Mouse (Mus musculus) brain, adult 2 months (tissue): ENCODE measurements at regions not wholly inside any gene's neighbourhood (a gene's known extent, or its start where the extent isn't known, plus 50 kb on each side); places are given as distances from the start of the nearest gene placed in this dataset.

Source experiments
- DNase-seq: peaks from one replicate; pipeline ENCODE4 v3.0.0; 2011; ENCODE audit warnings: low read depth, low spot score

DNA sequence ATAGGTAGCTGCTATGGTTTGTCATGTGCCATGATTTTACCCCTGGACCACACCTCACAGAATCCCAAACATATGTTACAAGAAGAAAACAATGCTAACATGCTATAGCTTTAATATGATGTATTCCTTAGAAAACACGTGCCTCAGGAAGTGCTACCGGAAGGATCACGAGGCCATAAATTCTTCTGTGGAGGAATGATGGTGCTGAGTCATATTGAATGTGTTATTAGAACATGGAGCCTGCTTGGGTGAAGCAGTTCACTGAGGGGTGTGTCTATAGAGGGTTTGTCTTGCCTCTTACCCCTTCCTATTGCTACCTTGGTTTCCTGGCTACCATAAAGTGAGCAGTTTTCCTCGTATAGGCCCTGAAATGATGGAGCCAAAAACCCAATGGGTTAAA, 104.1 kb upstream of the Tsc22d2 start:
- no peak for DNase-seq

DNA sequence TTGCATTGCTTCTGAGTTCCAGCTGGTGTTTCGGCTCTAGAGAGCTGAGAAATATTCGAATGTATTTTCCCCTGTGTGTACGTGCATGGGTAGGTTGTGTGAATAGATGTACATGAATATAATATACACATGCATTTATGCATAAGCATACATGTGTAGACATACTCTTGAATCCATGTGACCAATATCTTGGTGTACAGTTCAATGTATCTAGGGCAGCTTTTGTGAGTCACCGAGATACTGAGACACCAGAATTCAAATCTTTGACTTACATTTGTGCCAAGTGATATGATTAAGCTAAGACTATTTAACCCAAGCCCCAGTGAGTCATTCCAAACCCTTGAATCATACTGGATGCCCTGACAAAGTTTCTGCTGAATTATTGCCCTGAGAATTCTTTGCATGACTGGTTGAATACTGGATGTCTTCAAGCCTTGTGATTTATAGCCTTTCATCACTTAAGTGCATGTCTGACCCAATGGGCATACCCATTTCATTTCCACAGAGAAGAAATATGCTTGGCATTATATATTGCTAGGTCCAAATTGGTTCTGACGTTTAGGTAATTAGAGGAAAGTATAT, 103.3 kb upstream of the Tsc22d2 start:
- peak; percentile 13 for DNase-seq

DNA sequence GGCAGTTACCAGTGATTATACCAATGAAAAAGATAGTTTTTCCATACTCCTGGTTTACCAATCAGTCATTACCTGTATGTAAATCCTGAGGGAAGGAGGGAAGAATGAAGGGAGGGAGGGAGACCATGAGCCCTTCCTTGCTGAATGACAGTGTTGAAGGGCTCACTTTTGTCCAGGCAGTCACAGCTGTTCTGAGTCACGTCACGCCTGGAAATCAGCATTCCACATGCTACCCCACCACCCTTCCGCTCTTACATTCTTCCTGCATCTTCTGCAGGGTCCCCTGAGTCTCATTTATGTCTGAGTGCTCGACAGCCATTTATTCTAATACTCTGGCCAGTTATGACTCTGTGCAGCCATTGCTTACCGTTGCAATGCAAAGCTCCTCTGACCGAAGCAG, 101.9 kb upstream of the Tsc22d2 start:
- no peak for DNase-seq

DNA sequence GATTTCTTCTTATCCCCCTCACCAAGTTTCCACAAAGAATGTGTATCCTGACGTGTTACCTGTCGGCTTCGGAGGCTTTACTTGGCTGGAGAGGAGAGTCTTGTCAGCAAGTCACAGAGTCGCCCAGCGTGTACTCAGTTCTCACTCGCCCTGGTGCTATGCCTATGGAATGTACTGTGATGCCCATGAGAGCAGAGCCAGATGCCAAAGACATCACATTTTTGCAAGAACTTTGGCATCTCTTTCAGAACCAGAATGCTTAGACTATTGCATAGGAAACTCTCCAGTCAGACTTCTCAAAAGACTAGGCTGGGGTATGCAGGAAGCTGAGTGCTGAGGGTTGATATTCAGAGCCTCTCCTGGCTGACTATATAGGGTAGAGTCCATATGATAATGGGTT, 99.3 kb upstream of the Tsc22d2 start:
- DNase-seq, result no peak

DNA sequence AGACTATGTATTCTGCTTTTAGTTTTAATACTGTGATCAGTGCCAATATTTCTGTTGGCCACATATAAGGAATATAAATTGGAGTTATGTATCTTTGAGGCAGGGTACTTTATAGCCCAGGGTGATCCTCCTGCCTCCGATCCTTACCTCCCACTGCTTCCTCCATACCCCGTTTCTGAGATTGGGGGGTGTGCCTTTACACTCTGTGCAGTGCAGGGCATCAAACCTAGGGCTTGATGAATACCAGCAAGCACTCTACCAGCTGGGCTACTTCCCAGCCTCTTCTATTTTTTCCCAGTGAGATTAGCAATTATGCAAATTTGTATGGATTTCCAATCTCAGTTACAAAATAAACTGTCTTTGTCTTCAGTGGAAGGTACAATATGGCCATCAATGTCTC, 97.3 kb upstream of the Tsc22d2 start:
- no peak for DNase-seq

DNA sequence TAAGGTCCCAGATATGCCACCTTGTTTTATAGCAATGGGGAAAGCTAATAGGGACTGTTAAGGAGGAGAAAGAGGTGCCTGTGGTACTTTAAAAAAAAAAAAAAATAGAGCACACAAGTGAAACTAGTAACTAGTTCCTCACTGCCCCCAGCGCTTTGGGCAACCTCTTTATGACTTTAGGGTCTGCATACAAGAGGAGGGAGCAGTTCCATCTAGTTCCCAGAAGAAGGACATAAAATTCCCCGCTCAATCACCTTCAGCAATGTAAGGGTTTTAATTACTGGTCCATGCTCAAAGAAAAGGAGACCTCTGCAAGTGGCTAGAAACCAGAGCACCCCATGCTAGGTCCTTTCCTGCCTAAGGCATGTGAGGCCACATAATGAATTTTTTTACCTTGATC, 95.8 kb upstream of the Tsc22d2 start:
- no peak for DNase-seq

DNA sequence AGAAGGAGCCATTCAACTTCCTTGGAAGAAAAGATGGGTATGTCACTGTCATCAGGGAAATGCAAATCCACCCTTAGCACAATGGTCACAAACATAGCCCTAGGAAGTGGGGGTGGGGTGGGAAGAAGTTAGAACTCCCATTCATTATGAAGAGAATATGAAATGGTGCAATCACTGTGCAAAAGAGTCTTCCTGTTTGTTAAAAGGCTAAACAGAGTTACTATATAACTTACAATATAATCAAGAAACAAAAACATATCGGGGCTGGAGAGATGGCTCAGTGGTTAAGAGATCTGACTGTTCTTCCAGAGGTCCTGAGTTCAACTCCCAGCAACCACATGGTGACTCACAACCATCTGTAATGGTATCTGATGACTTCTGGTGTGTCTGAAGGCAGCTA, 95.1 kb upstream of the Tsc22d2 start:
- no peak for DNase-seq

DNA sequence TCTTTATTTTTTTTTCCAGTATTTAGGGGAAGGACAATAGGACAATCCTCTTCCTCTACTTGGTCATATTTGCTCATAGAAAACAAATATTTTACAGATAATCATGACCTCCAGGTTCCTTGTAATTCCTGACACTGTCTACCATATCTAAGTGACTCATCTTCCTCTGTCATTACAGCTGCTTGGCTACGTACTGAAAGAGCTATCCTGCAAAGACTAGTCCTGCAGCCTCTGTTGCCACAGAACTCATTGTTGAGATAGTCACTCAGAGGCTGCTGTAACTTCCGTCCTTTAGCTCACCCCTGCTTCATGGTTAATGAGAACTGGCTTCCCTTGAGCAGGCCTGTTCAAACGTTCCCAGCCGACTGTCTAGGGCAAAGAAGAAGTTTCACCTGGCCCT, 93.7 kb upstream of the Tsc22d2 start:
- DNase-seq, result no peak

DNA sequence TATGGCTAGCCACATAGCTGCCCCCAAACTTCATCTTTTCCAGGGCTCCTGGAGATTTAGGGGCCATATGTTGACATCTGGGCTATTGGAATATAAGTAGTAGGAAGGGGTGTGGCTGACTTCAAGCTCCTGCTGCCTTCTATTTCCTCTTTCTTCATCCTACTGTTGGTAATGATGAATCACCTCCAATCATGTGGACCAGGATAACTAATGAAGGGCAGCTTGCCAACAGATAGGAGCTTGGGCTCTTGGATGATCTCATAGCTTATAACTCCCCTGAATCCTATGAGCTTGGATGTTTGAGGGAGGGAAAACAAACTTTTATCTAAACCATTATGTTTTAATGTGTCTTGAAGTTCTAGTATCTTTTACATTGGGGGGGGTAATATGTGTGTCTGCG, 92.2 kb upstream of the Tsc22d2 start:
- no peak for DNase-seq

DNA sequence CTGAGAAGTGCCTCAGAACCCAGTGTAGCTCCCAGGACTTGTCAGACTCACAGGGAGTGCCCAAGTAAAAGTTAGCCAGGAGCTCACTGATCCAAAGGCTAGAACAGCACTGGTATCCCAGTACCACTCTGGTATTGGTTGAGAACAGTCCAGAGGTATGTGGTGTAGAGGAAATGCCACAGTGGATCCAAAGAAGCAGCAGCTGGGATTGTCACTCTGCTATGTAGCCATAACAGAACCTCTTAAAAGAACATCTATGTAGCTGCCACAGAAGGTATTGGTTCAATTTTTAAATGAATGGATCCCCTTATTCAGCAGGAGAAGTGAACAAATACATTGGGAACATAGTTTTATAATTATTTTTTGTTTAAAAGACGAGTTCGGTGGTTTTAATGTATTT, 86.8 kb upstream of the Tsc22d2 start:
- DNase-seq, result no peak

DNA sequence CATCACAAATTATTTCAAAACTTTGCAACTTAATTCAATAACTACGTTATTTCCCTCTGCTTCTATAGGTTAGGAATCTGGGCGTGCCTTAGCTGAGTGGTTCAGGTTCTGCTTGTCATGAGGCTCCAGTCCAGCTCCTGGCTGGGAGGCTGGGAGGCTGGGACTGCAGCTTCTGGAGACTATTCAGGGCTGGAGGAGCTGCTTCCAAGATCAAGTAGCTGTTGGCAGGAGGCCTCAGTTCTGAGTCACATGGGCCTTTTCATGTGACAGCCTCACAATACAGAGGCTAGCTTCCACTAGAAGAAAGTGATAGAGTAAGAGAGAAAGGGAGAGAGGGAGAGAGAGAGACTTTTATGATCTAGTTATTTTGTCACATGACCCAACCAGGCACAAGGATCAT, 84.3 kb upstream of the Tsc22d2 start:
- peak; percentile 53 for DNase-seq

DNA sequence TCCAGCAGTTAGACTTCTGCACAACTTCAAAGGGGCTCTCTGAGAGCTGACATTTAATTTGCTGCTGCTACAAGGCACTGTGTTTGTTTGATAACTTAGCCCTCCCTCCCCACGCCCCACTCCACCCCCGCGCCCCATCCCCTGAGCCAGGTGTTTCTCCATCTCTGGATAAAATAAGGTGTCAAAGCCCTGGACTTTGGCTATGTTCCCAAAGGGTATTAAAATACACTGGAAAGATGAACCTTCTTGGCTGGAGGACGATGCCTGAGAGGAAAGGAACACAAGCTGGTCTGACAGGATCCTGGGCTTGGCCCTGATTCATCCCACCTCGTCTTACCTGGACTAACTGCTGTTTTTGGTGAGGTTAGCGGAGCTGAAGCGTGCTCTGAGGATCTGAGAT, 80.5 kb upstream of the Tsc22d2 start:
- DNase-seq, result no peak

DNA sequence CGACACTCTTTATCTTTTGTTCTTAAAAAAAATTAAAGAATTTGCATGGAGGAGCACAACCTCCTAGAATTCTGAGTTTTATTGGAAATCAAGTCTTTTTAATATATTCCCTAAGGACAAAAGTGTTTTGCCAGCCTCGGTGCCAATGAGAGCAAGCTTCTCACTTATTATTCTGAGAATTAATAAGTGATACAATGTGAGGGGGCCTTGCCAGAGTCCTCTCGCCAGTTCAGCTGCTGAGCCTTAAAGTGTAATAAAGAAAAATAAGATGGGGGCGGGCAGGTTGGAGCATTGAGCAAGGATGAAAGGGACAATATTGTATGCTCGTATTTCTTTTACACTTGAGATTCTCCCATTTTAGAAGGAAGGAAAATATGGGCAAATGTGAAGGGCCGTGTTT, 79.2 kb upstream of the Tsc22d2 start:
- DNase-seq, result no peak

DNA sequence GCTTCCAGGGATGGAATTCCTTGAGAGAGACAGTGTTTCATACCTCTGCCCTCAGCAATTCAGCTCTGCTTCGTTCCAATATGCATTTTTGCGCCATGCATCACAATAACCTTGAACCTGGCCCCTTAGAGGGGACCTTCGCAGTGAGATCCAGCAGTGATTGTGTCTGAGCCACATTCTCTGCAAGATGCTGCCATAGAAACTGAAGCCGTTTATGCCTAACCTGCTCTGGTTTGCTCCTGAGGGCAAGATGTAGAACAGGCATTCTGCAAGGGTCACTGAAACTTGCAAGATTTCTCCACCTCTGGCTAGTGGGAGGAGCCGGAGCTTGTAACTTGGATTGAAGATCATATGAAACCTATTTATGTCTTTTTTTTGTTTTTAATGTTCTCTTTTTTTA, 78.4 kb upstream of the Tsc22d2 start:
- no peak for DNase-seq

DNA sequence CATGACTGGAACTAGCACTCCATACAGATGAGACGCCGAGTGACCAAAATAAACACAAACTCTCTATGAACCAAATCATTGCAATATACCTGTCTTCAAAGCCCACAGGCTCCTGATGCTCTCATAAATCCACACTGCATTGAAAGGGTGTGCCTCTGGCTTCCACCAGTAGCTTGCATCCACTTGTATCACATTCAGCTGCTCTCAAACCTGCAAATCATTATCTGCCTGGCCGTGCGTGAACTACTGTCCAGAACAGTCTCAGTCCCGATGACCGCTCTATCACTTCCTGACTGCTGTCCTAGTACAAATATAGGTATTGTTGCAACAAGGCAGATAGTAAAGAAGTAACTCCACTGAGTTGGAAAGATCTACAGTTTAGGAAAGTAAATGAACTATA, 77.9 kb upstream of the Tsc22d2 start:
- no peak for DNase-seq

DNA sequence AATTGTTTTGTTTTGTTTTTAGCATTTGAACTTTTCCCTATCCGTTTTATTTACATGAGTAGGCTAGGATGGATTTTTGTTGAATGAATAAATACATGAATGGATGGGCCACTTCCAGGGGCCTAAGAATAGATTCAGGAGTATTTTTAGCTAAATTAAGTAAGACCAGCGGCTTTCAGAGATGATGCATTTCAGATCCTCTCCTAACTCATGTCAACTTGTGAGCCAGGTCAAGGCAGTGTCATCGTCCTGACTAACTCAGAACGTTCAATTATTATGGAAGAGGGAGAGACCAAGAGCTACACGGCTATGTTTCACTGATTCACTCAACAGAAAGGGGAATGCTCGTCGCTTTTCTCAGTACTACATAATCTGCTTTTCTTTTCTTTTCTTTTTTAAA, 75.5 kb upstream of the Tsc22d2 start:
- DNase-seq, result no peak

DNA sequence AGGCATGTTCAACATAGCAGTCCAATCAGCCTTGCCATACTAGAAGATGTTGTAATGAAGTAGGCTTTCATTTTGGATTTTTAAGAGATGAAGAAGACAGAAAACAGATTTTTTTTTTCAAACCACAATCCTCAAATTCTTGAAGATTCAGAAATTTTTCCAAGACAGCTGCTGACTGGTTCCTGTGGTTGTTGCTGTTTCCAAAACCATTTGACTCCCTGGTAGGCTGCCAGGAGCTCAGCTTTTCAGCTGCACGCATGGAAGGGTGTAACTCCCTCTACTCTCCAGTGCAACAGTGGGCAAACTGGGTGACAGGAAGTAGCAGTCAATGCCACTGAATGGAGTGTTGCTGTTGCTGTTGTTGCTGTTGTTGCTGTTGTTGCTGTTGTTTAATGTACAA, 72.4 kb upstream of the Tsc22d2 start:
- no peak for DNase-seq

DNA sequence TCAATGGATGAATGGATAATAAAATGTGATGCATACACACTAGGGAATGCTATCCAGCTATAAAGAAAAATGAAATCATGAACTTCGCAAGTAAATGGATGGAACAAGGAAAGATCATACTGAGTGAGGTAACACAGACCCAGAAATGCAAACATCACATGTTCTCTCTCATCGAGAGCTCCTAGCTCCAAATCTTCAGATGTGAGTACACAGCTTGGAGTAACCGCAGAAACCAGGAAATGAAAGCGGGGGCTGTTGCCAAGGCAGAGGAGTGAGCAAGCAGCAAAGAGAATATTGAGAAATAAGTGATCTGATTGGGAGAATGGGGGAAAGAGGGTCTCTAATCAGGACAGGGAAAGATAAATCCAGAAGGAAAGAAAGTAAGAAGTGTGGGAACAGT, 52.0 kb upstream of the Tsc22d2 start:
- DNase-seq, result peak; percentile 15

DNA sequence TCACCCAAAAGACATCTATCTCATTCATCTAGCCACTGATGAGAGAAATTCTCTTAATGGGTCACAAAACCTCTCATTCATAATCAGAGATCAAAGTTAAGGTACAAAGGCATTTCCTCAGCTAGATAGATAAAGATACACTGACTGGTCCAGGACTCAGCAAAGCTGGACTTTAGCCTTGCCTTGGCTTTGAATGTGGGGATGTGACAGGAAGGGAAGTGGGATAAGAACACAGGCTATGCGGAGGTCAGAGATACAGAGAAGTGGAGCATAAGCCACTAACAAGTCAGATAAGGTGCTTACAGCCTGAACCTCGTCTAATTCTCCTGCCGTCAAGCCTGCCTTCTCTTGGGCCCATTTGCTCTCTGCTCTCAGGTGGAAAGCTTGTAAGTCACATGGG, 50.0 kb upstream of the Tsc22d2 start:
- DNase-seq, result no peak
